Mouse (Mus musculus): ENCODE measurements around the gene C330007P06Rik. TPM values are rescaled to one million over a fixed set of nuclear protein-coding genes. Genes with fewer than 3 reads are reported as not detected.

Gene C330007P06Rik
- 23.9 TPM for polyA plus RNA-seq (2017; shearing (Covaris generic))

GRCm38 (mm10) chrX:36873765-36874164, at the start of gene C330007P06Rik, which contains the start of gene Ube2a:
C330007P06Rik (minus strand) TSS chrX:36874111.
Ube2a (plus strand) TSS chrX:36873900.

GRCm38 (mm10) chrX:36902321-36903114, 28.6 kb upstream of the C330007P06Rik start, which contains the start of gene Nkrf:
Nkrf (minus strand) TSS chrX:36902899.

DNA sequence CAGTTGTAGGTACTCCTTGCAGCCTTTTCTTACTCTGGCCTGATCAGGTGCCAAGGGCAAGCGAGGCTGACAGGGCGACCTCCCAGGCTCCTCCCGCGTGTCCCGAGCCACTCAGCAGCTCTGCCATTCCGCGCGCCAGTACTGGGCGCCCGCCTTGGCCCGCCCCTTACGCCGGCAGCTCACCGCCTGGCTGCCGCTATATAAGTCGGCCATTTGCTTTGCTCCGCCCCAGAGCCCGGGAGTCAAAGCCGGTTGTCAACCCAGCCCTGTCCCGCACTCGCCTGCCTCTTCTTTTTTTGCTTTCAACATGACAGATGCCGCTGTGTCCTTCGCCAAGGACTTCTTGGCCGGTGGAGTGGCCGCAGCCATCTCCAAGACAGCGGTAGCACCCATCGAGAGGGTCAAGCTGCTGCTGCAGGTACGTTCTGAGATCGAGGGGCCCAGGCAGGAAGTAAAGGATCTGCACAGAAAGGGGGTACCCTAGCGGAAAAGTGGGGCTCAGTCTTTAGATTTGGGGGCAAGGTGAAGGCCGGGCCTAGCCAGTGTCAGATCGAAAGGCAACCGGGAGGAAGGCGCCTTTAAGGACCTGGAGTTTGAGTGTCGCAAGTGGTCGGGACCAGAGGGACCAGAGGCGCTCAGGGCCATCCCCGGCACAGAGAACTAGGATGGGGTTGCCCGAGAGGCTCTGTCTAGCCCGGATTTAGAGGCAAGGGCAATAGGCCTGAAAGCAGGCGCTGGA, 78.3 kb downstream of the C330007P06Rik start, which contains the start of gene Slc25a5:
Slc25a5 (plus strand) TSS at position 228 of the 739 bp plus-strand sequence.

Other genes with a start within 250 kb of the C330007P06Rik start
- gene Akap17b, start 228.7 kb downstream of the C330007P06Rik start, polyA plus RNA-seq (2017; shearing (Covaris generic)), result 0.67 TPM
- gene Slc25a43, start 130.5 kb downstream of the C330007P06Rik start, polyA plus RNA-seq (2017; shearing (Covaris generic)), result not detected
- 566 TPM for gene Slc25a5, start 78.5 kb downstream of the C330007P06Rik start, polyA plus RNA-seq (2017; shearing (Covaris generic))
- gene Ube2a, start 211 bp downstream of the C330007P06Rik start, polyA plus RNA-seq (2017; shearing (Covaris generic)), result 142 TPM
- gene Nkrf, start 28.8 kb upstream of the C330007P06Rik start, polyA plus RNA-seq (2017; shearing (Covaris generic)), result 2.4 TPM
- 131 TPM for gene Sept6, start 117.7 kb upstream of the C330007P06Rik start, polyA plus RNA-seq (2017; shearing (Covaris generic))
- not detected for gene Sowahd, start 174.7 kb upstream of the C330007P06Rik start, polyA plus RNA-seq (2017; shearing (Covaris generic))
- 478 TPM for gene Rpl39, start 211.3 kb upstream of the C330007P06Rik start, polyA plus RNA-seq (2017; shearing (Covaris generic))
- 11.3 TPM for gene Upf3b, start 236.2 kb upstream of the C330007P06Rik start, polyA plus RNA-seq (2017; shearing (Covaris generic))